Mouse (Mus musculus) heart, postnatal 14 days (tissue): Measurements from ENCODE around the gene Trub1. TPM values are rescaled to one million over a fixed set of nuclear protein-coding genes. Genes with fewer than 3 reads are reported as not detected.

Experiments
- DNase-seq, 2 experiments: peaks; one replicate each; pipeline ENCODE4 v3.0.0; 2021 to 2022
- intact Hi-C: fragments of 180-260 bp; cut with DNase I; formaldehyde crosslinking; loops from one replicate; pipeline ENCODE4 v1.15.1; 2025
- long read RNA-seq, 2 experiments: library from polyadenylated mRNA; stranded (forward); transcript quantifications; one replicate each; pipeline ENCODE4 v2.0.0; 2021
- total RNA-seq, 2 experiments: library from RNA; stranded (reverse); gene quantifications; 2 replicates each; pipeline ENCODE4 v1.2.3; 2021

Trub1 gene
- 1 to 10 TPM; 5.7 to 6.1 TPM for total RNA-seq
- long read RNA-seq, experiment 1, transcript Trub1-202 (8 exons, 3,789 nt): major isoform, 12 of 16 reads
- long read RNA-seq, experiment 1, partial matches to known transcripts: 0 of 16 reads
- long read RNA-seq, experiment 1, other reads (novel, unspliced or antisense): 2 of 16 reads
- long read RNA-seq, experiment 2, transcript Trub1-202 (8 exons, 3,789 nt): major isoform, 5 of 8 reads
- long read RNA-seq, experiment 2, partial matches to known transcripts: 0 of 8 reads
- long read RNA-seq, experiment 2, other reads (novel, unspliced or antisense): 2 of 8 reads

GRCm38 (mm10) chr19:57452492-57453217 lies at the start of gene Trub1:
Gene Trub1, plus strand, starts transcription at chr19:57452912.
- intact Hi-C loops: loop anchor here (10.0 kb wide), 1 partner anchor 318 kb away; no protein-coding TSS in a partner anchor
- DNase-seq: peak; percentile 74 to 89

GRCm38 (mm10) chr19:57403700-57404501 lies 48.8 kb upstream of the Trub1 start:
- intact Hi-C loops: loop anchor here (1.0 to 10.0 kb wide), 3 partner anchors 53 to 239 kb away; partner anchors contain the start of gene Atrnl1
- DNase-seq: peak; percentile 85 to 93

- intact Hi-C loops: loop anchor here (1.0 to 10.0 kb wide), 3 partner anchors 53 to 239 kb away; partner anchors contain the start of gene Atrnl1
- no peak for DNase-seq
These were observed 48.2 kb upstream of the Trub1 start for GRCm38 (mm10) chr19:57404502-57404848.

- no peak for DNase-seq
- intact Hi-C loops: loop anchor here (10.0 kb wide), 1 partner anchor 207 kb away; the partner anchor contains the start of gene Atrnl1
These were observed 44.8 kb upstream of the Trub1 start for GRCm38 (mm10) chr19:57407947-57408346.

- DNase-seq: peak; percentile 77 to 83
- intact Hi-C loops: no loop called here
These were observed 41.1 kb upstream of the Trub1 start for GRCm38 (mm10) chr19:57411375-57412196.

GRCm38 (mm10) chr19:57413170-57413569 lies 39.5 kb upstream of the Trub1 start:
- intact Hi-C loops: no loop called here
- no peak for DNase-seq

GRCm38 (mm10) chr19:57413918-57414317 lies 38.8 kb upstream of the Trub1 start:
- intact Hi-C loops: no loop called here
- no peak for DNase-seq

- intact Hi-C loops: no loop called here
- DNase-seq: no peak
These were observed 37.5 kb upstream of the Trub1 start for GRCm38 (mm10) chr19:57415031-57415807.

- DNase-seq: no peak
- intact Hi-C loops: no loop called here
These were observed 34.7 kb upstream of the Trub1 start for GRCm38 (mm10) chr19:57417800-57418580.

GRCm38 (mm10) chr19:57423402-57423801 lies 29.3 kb upstream of the Trub1 start:
- intact Hi-C loops: no loop called here
- DNase-seq: no peak

- intact Hi-C loops: no loop called here
- DNase-seq: no peak
These were observed 27.4 kb upstream of the Trub1 start for GRCm38 (mm10) chr19:57425296-57425695.

GRCm38 (mm10) chr19:57426841-57427240 lies 25.9 kb upstream of the Trub1 start:
- intact Hi-C loops: no loop called here
- no peak for DNase-seq

GRCm38 (mm10) chr19:57427756-57428438 lies 24.8 kb upstream of the Trub1 start:
- intact Hi-C loops: no loop called here
- no peak for DNase-seq

- no peak for DNase-seq
- intact Hi-C loops: no loop called here
These were observed 24.1 kb upstream of the Trub1 start for GRCm38 (mm10) chr19:57428641-57429040.

GRCm38 (mm10) chr19:57429926-57430325 lies 22.8 kb upstream of the Trub1 start:
- intact Hi-C loops: no loop called here
- no peak for DNase-seq

GRCm38 (mm10) chr19:57431476-57431875 lies 21.2 kb upstream of the Trub1 start:
- DNase-seq: no peak

GRCm38 (mm10) chr19:57434024-57434423 lies 18.7 kb upstream of the Trub1 start:
- no peak for DNase-seq
- intact Hi-C loops: no loop called here

More at GRCm38 (mm10) chr19:57431476-57431875, 21.2 kb upstream of the Trub1 start:
- intact Hi-C loops: no loop called here

GRCm38 (mm10) chr19:57436586-57437021 lies 16.1 kb upstream of the Trub1 start:
- intact Hi-C loops: no loop called here
- peak; percentile 29 to 58 for DNase-seq
